25 mouse cellular contexts compared by ENCODE assay signal in genomic region chr10:79968181-79968580, GRCm38 (mm10). TPM values are rescaled to one million over a fixed set of nuclear protein-coding genes. Genes with fewer than 3 reads are reported as not detected.
A peak's percentile ranks its signal among the peaks of the same experiment; 100 is the strongest.
DNase-seq lines count a peak whose midpoint lies in the region; ATAC-seq and TF ChIP-seq lines count a peak whose summit lies in the region.
"Had no signal": no experiment of that assay in that cellular context is flagged by ENCODE, and none has a peak within 500 bp of the region (broad histone marks: within the 10 kb centered on the region; RNA-seq: fewer than 3 reads in every experiment).

No protein-coding gene starts in this region.

- H3K9ac ChIP-seq in liver, adult 2 months (ENCODE audit: low read depth, low read length): no peak overlapping the region
- no peak overlapping the region for H3K9ac ChIP-seq in liver, postnatal 0 days (replicated peaks)
- H3K9ac ChIP-seq in CH12.LX (ENCODE audit: insufficient read depth, low read depth): no peak overlapping the region
- H3K9ac ChIP-seq: embryonic facial prominence, embryonic 12.5 days; embryonic facial prominence, embryonic 15.5 days; forebrain, postnatal 0 days; hindbrain, embryonic 13.5 days had no signal

- H3K4me2 ChIP-seq in liver, postnatal 0 days (ENCODE audit: low read depth, low read length): no peak overlapping the region
- H3K4me2 ChIP-seq in CH12.LX (ENCODE audit: insufficient read depth, low read depth, poor library complexity, severe bottlenecking): no peak overlapping the region
- H3K4me2 ChIP-seq: embryonic facial prominence, embryonic 12.5 days; embryonic facial prominence, embryonic 15.5 days; heart, embryonic 11.5 days; hindbrain, embryonic 13.5 days had no signal

- H3K36me3 ChIP-seq in kidney, adult 2 months (ENCODE audit: control insufficient read depth, insufficient read depth, low read length): no peaks in the 10 kb centered on the region
- no peaks in the 10 kb centered on the region for H3K36me3 ChIP-seq in liver, adult 2 months (ENCODE audit: control insufficient read depth, insufficient read depth, low read length)
- peaks cover 37% of the 10 kb centered on the region for H3K36me3 ChIP-seq in liver, postnatal 0 days (replicated peaks; ENCODE audit: insufficient read depth, low read length)
- H3K36me3 ChIP-seq in CH12.LX (replicated peaks in 1 of 2; ENCODE audit: control insufficient read depth in 1 of 2, insufficient read depth in 1 of 2, low read length in 1 of 2): peaks cover 65 to 92% of the 10 kb centered on the region in 2 experiments

- peak; percentile 52 to 59 for DNase-seq in cerebellum, postnatal 14 days
- no peak for DNase-seq in cerebellum, postnatal 36 days
- no peak for DNase-seq in kidney, adult 2 months
- no peak for DNase-seq in kidney, postnatal 36 days
- no peak for DNase-seq in liver, adult 2 months (ENCODE audit: extremely low read depth, low read depth, low spot score)
- DNase-seq in liver, postnatal 0 days: no peak
- no peak for DNase-seq in CH12.LX (ENCODE audit: extremely low read depth)
- DNase-seq: adrenal gland, adult 2 months; adrenal gland, postnatal 14 days; B cell, adult 2 months; cerebellum, adult 11 months; cerebellum, adult 9-10 months; forebrain, postnatal 0 days; gastrocnemius, adult 2 months; gastrocnemius, postnatal 14 days; heart, adult 11 months had no signal

- no peak overlapping the region for H3K4me3 ChIP-seq in kidney, adult 2 months (ENCODE audit: insufficient read depth, low read depth, low read length)
- no peak overlapping the region for H3K4me3 ChIP-seq in liver, adult 2 months (ENCODE audit: insufficient read depth, low read depth, low read length)
- no peak overlapping the region for H3K4me3 ChIP-seq in liver, postnatal 0 days (ENCODE audit: low read depth, low read length)
- H3K4me3 ChIP-seq in CH12.LX (replicated peaks in 1 of 3; ENCODE audit: low read depth in 2 of 3, low read length in 2 of 3, poor library complexity in 1 of 3): no peak overlapping the region
- H3K4me3 ChIP-seq: embryonic facial prominence, embryonic 12.5 days; embryonic facial prominence, embryonic 15.5 days; gastrocnemius, adult 2 months; hindbrain, embryonic 13.5 days had no signal

- no peak for TF ChIP-seq POLR2A in kidney, adult 2 months (IDR thresholded peaks at IDR 0.05; ENCODE audit: low read depth, low read length)
- no peak for TF ChIP-seq POLR2A in liver, adult 2 months (IDR thresholded peaks at IDR 0.05; ENCODE audit: extremely low read depth, insufficient read depth, low read length)
- TF ChIP-seq POLR2A in CH12.LX (IDR thresholded peaks at IDR 0.05; ENCODE audit: low read depth, low read length): 0 out of 2 replicates have a peak, but pooled peaks have one; percentile 32

- H3K4me1 ChIP-seq in kidney, adult 2 months (ENCODE audit: control insufficient read depth, insufficient read depth, low read length): peaks cover 22% of the 10 kb centered on the region
- peaks cover 36% of the 10 kb centered on the region for H3K4me1 ChIP-seq in liver, adult 2 months (ENCODE audit: control insufficient read depth, insufficient read depth, low read length)
- H3K4me1 ChIP-seq in liver, postnatal 0 days (ENCODE audit: insufficient read depth): peaks cover 3% of the 10 kb centered on the region; the same call in 1 of the 2 replicates
- no peaks in the 10 kb centered on the region for H3K4me1 ChIP-seq in CH12.LX (ENCODE audit: control insufficient read depth in 1 of 2, insufficient read depth in 2 of 2)

- no peaks in the 10 kb centered on the region for H3K9me3 ChIP-seq in liver, postnatal 0 days (ENCODE audit: low read length)
- no peaks in the 10 kb centered on the region for H3K9me3 ChIP-seq in CH12.LX (replicated peaks; ENCODE audit: low read length)
- H3K9me3 ChIP-seq: embryonic facial prominence, embryonic 12.5 days; embryonic facial prominence, embryonic 15.5 days; hindbrain, embryonic 13.5 days had no signal

- no peak for TF ChIP-seq RAD21 in CH12.LX (IDR thresholded peaks at IDR 0.05; ENCODE audit: low read depth, low read length)

- ATAC-seq in liver, postnatal 0 days: no peak
- ATAC-seq: forebrain, embryonic 14.5 days; forebrain, postnatal 0 days; hindbrain, embryonic 16.5 days; inflammation-experienced regulatory T-cells, adult 6 months had no signal

- no peak for TF ChIP-seq EP300 in liver, postnatal 0 days (IDR thresholded peaks at IDR 0.05; ENCODE audit: low read depth)
- TF ChIP-seq EP300 in CH12.LX (IDR thresholded peaks at IDR 0.05; ENCODE audit: low read length): no peak

- dilution Hi-C loops in CH12.LX (cut with MboI; ENCODE audit: extremely low pct_ligation_motif_present, extremely low pct_unique_long_range_greater_than_20kb, low sequenced_read_pairs): no loop called here

- WGBS in kidney, adult 2 months: 85% methylated on average over 1 of the region's 1 CpGs
- WGBS in liver, adult 2 months: 53% methylated on average over 1 of the region's 1 CpGs
- WGBS in liver, postnatal 0 days (ENCODE audit: insufficient replicate concordance): 86% methylated on average over 1 of the region's 1 CpGs

- H3K27ac ChIP-seq in kidney, adult 2 months (ENCODE audit: insufficient read depth, low read depth, low read length): peak overlapping the region; percentile 18
- H3K27ac ChIP-seq in liver, adult 2 months (replicated peaks; ENCODE audit: insufficient read depth, low read depth, low read length): peak overlapping the region; percentile 59; the same call in 1 of the 2 replicates
- no peak overlapping the region for H3K27ac ChIP-seq in liver, postnatal 0 days (ENCODE audit: low read depth)
- no peak overlapping the region for H3K27ac ChIP-seq in CH12.LX (ENCODE audit: insufficient read depth, low read depth)
- H3K27ac ChIP-seq: embryonic facial prominence, embryonic 12.5 days; embryonic facial prominence, embryonic 15.5 days; gastrocnemius, adult 2 months; hindbrain, embryonic 13.5 days had no signal

- H3K79me2 ChIP-seq in liver, adult 2 months (ENCODE audit: control insufficient read depth, insufficient read depth, low read length): no peaks in the 10 kb centered on the region
- no peaks in the 10 kb centered on the region for H3K79me2 ChIP-seq in CH12.LX (replicated peaks; ENCODE audit: control insufficient read depth, extremely low read depth, insufficient read depth, poor library complexity, severe bottlenecking)

- in situ Hi-C loops in CH12.LX (cut with MboI; ENCODE audit: low pct_ligation_motif_present, low pct_unique_long_range_greater_than_20kb, low sequenced_read_pairs): no loop called here

- H3K27me3 ChIP-seq in kidney, adult 2 months (replicated peaks; ENCODE audit: control insufficient read depth, insufficient read depth, low read length): no peaks in the 10 kb centered on the region
- no peaks in the 10 kb centered on the region for H3K27me3 ChIP-seq in liver, adult 2 months (ENCODE audit: control insufficient read depth, insufficient read depth, low read length)
- H3K27me3 ChIP-seq in liver, postnatal 0 days (ENCODE audit: insufficient read depth, low read length): peaks cover 23% of the 10 kb centered on the region
- no peaks in the 10 kb centered on the region for H3K27me3 ChIP-seq in CH12.LX (replicated peaks)
- H3K27me3 ChIP-seq: embryonic facial prominence, embryonic 15.5 days had no signal

- TF ChIP-seq CTCF in kidney, adult 2 months (conservative IDR thresholded peaks at IDR 0.05; ENCODE audit: insufficient read depth, insufficient read length, low read depth, low read length): no peak
- TF ChIP-seq CTCF in liver, adult 2 months (IDR thresholded peaks at IDR 0.05; ENCODE audit: low read depth, low read length): no peak
- no peak for TF ChIP-seq CTCF in liver, postnatal 0 days (IDR thresholded peaks at IDR 0.05; ENCODE audit: low read depth)
- TF ChIP-seq CTCF in CH12.LX (conservative IDR thresholded peaks at IDR 0.05 in 1 of 2, IDR thresholded peaks at IDR 0.05 in 1 of 2; ENCODE audit: low read depth in 2 of 2, low read length in 2 of 2): no peak

RNA-seq across cellular contexts. Expression of gene Grin3b, which starts 2.3 kb away (rescaled TPM):
- polyA plus RNA-seq in kidney, adult 2 months (2012; rRNA removed): 1.6 and 2.0 TPM in 2 replicates
- 0.18 TPM in 1 of 2 replicates, not detected in the other for total RNA-seq in liver, adult 2 months (2014; rRNA removed)
- polyA plus RNA-seq in liver, adult 2 months (2012; rRNA removed): 0.45 TPM in 2 replicates
- 0.05 TPM in 1 of 2 replicates, not detected in the other for polyA plus RNA-seq in liver, postnatal 0 days (2015; fragmentation: Nextera tagmentation; extraction: Ambion mirVana)
- total RNA-seq in CH12.LX (2012; rRNA removed) (0.59 and 0.76 TPM in 2 replicates), CH12.LX (2014; rRNA removed) (0.27 and 0.30 TPM in 2 replicates)
- 0.56 and 0.78 TPM in 2 replicates for polyA plus RNA-seq in CH12.LX (2012; ENCODE audit: insufficient read length, low read depth)
- total RNA-seq: adrenal gland, postnatal 14 days; common myeloid progenitor, adult 5-6 weeks; hematopoietic stem cell, adult 5-6 weeks had no signal

RNA-seq across cellular contexts. Expression of gene Wdr18, which starts 8.2 kb away (rescaled TPM):
- polyA plus RNA-seq in kidney, adult 2 months (2012; rRNA removed): 60.4 and 67.5 TPM in 2 replicates
- total RNA-seq in liver, adult 2 months (2014; rRNA removed): 24.8 TPM in 2 replicates
- 59.8 and 63.3 TPM in 2 replicates for polyA plus RNA-seq in liver, adult 2 months (2012; rRNA removed)
- 40.7 and 41.2 TPM in 2 replicates for polyA plus RNA-seq in liver, postnatal 0 days (2015; fragmentation: Nextera tagmentation; extraction: Ambion mirVana)
- total RNA-seq in CH12.LX (2012; rRNA removed) (92.1 and 111 TPM in 2 replicates), CH12.LX (2014; rRNA removed) (59.7 and 70.8 TPM in 2 replicates)
- 54.2 and 69.7 TPM in 2 replicates for polyA plus RNA-seq in CH12.LX (2012; ENCODE audit: insufficient read length, low read depth)

RNA-seq across cellular contexts. Expression of gene Tmem259, which starts 15.9 kb away (rescaled TPM):
- polyA plus RNA-seq in kidney, adult 2 months (2012; rRNA removed): 262 and 316 TPM in 2 replicates
- 35.7 and 51.7 TPM in 2 replicates for total RNA-seq in liver, adult 2 months (2014; rRNA removed)
- 223 and 259 TPM in 2 replicates for polyA plus RNA-seq in liver, adult 2 months (2012; rRNA removed)
- 13.2 and 14.5 TPM in 2 replicates for polyA plus RNA-seq in liver, postnatal 0 days (2015; fragmentation: Nextera tagmentation; extraction: Ambion mirVana)
- 67.1 and 71.7 TPM in 2 replicates for total RNA-seq in CH12.LX (2012; rRNA removed)
- 50.1 and 50.2 TPM in 2 replicates for total RNA-seq in CH12.LX (2014; rRNA removed)
- polyA plus RNA-seq in CH12.LX (2012; ENCODE audit: insufficient read length, low read depth): 66.0 and 84.2 TPM in 2 replicates

RNA-seq across cellular contexts. Expression of gene Cnn2, which starts 20.2 kb away (rescaled TPM):
- 52.3 and 55.5 TPM in 2 replicates for polyA plus RNA-seq in kidney, adult 2 months (2012; rRNA removed)
- total RNA-seq in liver, adult 2 months (2014; rRNA removed): 5.2 and 6.4 TPM in 2 replicates
- polyA plus RNA-seq in liver, adult 2 months (2012; rRNA removed): 6.9 and 9.8 TPM in 2 replicates
- polyA plus RNA-seq in liver, postnatal 0 days (2015; fragmentation: Nextera tagmentation; extraction: Ambion mirVana): 40.7 and 42.8 TPM in 2 replicates
- total RNA-seq in CH12.LX (2012; rRNA removed): 26.3 and 26.9 TPM in 2 replicates
- total RNA-seq in CH12.LX (2014; rRNA removed): 46.3 and 49.0 TPM in 2 replicates
- polyA plus RNA-seq in CH12.LX (2012; ENCODE audit: insufficient read length, low read depth): 52.6 and 62.7 TPM in 2 replicates

RNA-seq across cellular contexts. Expression of gene Abca7, which starts 28.1 kb away (rescaled TPM):
- polyA plus RNA-seq in kidney, adult 2 months (2012; rRNA removed): 10.6 and 11.8 TPM in 2 replicates
- 1.4 and 1.9 TPM in 2 replicates for total RNA-seq in liver, adult 2 months (2014; rRNA removed)
- polyA plus RNA-seq in liver, adult 2 months (2012; rRNA removed): 3.2 and 3.4 TPM in 2 replicates
- 2.5 and 3.1 TPM in 2 replicates for polyA plus RNA-seq in liver, postnatal 0 days (2015; fragmentation: Nextera tagmentation; extraction: Ambion mirVana)
- 6.8 and 7.0 TPM in 2 replicates for total RNA-seq in CH12.LX (2012; rRNA removed)
- 2.3 TPM in 2 replicates for total RNA-seq in CH12.LX (2014; rRNA removed)
- polyA plus RNA-seq in CH12.LX (2012; ENCODE audit: insufficient read length, low read depth): 5.4 and 6.1 TPM in 2 replicates

Comparison
In these comparisons a context has a peak if more than half of its experiments do, and no peak if none do; other contexts are left out.
1. DNase-seq: peak in cerebellum, postnatal 14 days (2 of 2); none in cerebellum, postnatal 36 days (0 of 2), kidney, adult 2 months (single experiment), kidney, postnatal 36 days (0 of 2), liver, adult 2 months (single experiment), liver, postnatal 0 days (single experiment) and CH12.LX (single experiment).
2. H3K27ac ChIP-seq: peak in kidney, adult 2 months (single experiment) and liver, adult 2 months (single experiment); none in liver, postnatal 0 days (single experiment) and CH12.LX (single experiment).